Mouse (Mus musculus): Measurements from ENCODE around the gene Uck2. TPM values are rescaled to one million over a fixed set of nuclear protein-coding genes. Genes with fewer than 3 reads are reported as not detected.

Uck2 gene
- total RNA-seq, 2 experiments from 2014 or later = 14.9 to 17.8 TPM

DNA sequence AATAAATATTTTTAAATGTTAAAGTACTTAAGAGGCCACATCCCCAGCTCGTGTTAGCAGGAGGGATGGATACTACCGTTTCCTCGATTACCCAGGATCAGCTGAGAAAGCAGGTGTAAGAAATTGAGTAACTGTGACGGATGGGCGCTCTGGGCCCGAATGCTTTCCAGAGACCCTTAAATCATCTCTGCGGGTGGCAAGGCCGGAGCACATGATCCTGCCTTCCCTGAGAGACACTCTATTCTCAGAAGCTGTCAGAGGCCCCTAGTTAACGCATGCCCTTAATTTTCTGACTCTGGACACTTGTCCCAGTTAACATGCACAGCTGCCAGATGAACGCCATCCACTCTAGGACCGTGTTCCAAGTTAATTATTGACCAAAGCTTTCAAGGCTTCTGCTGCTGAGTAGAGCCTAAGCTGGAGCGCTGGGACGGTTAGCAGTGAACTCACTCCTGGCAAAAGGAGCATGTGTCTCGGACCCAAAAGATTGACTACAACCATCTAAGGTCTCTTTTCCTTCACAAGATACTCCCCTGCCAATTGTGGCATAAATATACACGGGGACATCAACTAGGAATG lies 28.3 kb downstream of the Uck2 start:
- DNase-seq (ENCODE audit: low spot score) = peak; percentile 43

DNA sequence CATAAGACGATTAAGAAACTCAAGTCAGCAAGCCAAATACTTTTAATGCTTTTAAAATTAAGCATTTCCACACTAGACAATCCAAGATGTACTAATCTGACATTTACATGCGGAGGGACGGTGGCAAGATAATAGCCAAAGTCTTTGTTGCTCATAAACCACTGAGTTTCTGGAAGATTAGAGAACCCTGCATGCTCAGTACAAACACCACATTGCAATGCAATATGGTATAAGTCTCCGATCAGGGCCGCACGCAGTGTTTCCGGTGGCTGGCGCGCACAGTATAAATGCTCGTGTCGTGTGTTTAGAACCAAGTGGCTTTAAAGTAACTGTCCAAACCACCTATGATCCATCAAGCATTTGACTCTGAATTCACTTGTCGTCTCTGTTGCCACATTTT lies 31.5 kb downstream of the Uck2 start:
- DNase-seq (ENCODE audit: low spot score) = no peak

DNA sequence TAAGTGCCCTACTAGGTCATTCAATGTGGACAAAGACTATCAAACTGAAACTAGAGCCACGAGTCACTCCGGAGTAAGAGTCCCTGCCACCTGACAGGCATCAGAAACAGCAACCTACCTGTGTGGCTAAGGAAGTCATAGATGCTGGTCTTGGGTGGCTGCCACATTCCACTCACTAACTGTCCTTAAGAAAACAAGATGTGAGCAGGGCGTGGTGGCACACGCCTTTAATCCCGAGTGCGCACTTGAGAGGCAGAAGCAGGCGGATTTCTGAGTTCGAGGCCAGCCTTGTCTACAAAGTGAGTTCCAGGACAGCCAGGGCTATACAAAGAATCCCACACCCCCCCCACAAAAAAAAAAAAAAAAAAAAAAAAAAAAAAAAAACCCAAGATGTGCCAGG lies 35.2 kb downstream of the Uck2 start:
- DNase-seq (ENCODE audit: low spot score) = no peak

DNA sequence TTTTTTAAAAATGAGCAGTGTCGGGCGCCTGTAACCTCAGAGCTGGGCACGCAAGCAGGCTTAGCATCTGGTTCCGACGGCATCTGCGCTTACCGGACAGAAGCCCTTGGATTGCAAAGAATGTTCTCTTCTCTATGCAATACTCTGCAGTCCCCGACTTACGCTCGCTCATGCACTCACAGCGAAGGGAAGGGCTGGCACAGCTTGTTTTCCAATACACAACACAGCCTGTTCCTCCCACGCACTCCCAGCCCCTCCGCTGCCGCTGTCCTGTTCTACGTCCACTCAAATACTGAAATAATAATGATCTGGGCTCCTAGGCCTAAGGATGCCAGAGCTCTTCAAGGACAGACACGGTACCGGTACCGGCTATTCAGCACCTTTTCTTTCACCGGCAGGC lies 35.9 kb downstream of the Uck2 start:
- DNase-seq (ENCODE audit: low spot score) = no peak

- no peak for DNase-seq (ENCODE audit: low spot score)
Measured at GRCm38 (mm10) chr1:167247886-167248285, 37.2 kb downstream of the Uck2 start.

DNA sequence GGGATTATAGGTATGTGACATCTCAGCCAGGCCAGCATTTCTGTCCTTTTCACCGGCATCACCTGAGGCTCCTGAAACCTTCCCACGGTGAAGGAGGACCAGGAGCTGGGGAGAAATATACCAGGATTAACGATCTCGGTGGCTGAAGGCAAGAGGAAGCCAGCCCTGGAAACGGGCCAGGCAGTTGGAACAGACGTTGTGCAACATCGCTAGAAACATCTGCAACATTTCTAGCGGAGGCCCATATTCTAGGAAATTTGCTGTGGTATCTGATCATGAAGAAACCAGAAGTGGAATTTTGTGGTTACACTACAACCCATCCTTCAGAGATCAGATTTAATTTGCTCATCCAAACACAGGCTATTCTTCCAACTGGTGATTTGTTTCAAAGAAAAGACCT lies 38.1 kb downstream of the Uck2 start:
- DNase-seq (ENCODE audit: low spot score) = peak; percentile 72

DNA sequence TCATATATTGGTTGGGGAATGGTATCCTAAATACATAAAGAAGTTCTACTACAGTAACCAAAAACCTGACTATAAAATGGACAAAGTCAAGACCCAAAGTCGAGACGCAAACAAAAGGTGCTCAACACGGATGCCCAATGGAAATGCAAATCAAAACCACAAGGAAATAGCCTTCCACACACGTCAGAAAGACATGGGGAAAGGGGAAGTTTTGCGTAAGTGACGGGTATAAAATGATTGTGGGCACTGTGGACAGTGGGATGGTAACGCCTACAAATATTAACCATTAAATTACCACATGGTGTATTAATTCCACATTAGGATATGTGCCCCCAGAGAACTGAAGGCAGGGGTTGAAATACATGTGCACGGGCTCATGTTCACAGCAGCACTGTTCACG lies 38.8 kb downstream of the Uck2 start:
- DNase-seq (ENCODE audit: low spot score) = no peak

DNA sequence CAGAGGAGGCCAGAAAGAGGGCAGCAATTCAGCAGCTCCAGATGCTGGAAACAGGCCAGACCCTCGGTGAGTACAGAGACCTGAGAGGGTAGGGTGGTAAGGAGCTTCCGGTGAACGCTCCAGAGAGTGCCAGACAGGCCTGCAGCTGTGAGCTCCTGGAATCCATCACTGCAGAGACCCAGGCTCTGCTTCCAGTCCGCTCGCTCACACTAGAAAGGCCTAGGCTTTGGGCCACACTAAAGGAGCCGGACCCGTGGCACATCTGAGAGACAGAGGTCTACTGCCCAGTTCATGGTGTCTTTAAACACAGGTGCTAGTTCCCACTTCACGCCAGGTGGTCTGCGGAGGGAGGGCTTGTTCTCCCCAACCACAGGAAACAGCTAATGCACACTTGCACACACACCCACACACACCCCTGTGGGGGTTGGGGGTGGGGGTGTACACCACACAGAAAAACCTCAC lies 39.9 kb downstream of the Uck2 start:
- DNase-seq (ENCODE audit: low spot score) = no peak

GRCm38 (mm10) chr1:167242191-167242681 lies 42.9 kb downstream of the Uck2 start:
- DNase-seq (ENCODE audit: low spot score) = no peak

DNA sequence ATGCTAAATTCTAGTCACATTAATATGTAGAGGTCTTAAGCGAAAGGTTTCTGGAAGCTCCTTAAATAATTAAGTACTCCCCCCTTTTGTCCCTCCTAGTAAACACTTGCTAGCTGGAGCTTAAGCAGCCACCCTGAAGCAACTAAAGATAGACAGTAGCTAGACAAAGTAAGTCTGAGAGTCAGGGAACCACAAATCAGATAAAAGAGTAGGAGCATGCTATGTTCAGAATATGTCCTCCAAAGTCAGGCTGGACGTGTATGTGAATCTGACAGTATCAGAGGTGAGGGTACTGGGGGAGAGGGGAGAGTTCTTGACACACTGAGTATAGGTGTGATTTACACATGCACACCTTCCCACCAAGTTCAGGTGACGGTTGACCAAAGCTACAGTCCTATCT lies 43.6 kb downstream of the Uck2 start:
- DNase-seq (ENCODE audit: low spot score) = no peak

DNA sequence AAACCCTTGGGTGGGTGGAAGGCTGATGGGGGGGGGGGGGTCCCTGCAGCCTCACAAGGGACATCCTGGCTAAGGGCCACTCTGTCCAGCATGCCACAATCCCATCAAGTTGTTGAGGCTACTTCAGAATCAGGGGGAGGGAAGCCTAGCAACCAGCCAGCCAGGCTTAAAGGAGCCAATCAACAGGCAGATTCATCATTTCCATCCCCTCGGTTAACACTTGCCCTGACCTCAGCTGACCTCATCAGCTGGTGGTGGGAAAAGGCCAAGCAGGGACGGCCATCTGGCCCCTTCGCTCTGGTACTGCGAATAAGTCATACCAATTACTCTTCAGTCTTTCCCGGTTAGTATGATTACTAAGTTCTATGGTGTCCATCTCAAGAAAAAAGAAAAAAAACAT lies 44.8 kb downstream of the Uck2 start:
- no peak for DNase-seq (ENCODE audit: low spot score)

DNA sequence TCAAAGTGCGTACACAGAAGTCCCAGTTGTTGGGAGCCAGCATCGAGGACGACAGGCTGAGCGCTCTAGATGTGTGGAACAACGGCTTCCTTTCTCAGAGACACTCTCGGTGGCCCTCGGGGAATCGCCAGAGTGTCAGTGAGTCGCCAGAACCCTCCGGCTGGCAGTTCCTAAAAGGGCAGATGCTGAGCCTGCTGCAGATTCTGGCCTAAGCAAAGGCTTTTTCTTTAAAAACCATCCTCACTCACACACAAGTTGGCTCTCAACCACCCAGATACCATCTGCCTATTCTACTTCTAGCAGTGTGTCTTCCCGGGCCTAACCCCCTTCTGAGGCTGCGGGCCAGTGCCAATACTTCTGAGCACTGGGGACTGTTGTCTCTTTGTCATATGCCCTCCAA lies 45.2 kb downstream of the Uck2 start:
- DNase-seq (ENCODE audit: low spot score) = no peak

GRCm38 (mm10) chr1:167237798-167238197 lies 47.3 kb downstream of the Uck2 start:
- DNase-seq (ENCODE audit: low spot score) = no peak

DNA sequence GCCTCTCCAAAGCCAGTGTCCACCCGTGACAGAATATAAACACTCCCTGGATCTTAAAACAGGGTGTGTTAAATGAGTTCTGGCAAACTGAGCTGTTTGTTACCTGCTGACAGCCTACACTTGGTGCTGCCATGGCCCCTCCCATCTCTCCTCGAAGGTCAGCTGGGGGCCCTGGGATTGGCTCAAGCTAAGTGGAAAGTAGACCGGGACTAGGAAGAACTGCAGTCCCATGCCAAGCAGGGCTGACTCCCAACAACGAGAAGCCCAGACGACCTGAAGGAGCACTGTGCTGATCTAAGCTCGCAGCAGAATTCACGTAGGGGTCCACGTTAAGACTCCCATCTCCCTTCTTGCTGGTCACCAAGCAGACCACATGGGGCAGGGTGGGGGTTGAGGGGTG lies 48.3 kb downstream of the Uck2 start:
- DNase-seq (ENCODE audit: low spot score) = no peak

GRCm38 (mm10) chr1:167234344-167234743 lies 50.8 kb downstream of the Uck2 start:
- no peak for DNase-seq (ENCODE audit: low spot score)

GRCm38 (mm10) chr1:167232918-167233317 lies 52.2 kb downstream of the Uck2 start:
- DNase-seq (ENCODE audit: low spot score) = no peak

GRCm38 (mm10) chr1:167231612-167232283 lies 53.4 kb downstream of the Uck2 start:
- DNase-seq (ENCODE audit: low spot score) = no peak

DNA sequence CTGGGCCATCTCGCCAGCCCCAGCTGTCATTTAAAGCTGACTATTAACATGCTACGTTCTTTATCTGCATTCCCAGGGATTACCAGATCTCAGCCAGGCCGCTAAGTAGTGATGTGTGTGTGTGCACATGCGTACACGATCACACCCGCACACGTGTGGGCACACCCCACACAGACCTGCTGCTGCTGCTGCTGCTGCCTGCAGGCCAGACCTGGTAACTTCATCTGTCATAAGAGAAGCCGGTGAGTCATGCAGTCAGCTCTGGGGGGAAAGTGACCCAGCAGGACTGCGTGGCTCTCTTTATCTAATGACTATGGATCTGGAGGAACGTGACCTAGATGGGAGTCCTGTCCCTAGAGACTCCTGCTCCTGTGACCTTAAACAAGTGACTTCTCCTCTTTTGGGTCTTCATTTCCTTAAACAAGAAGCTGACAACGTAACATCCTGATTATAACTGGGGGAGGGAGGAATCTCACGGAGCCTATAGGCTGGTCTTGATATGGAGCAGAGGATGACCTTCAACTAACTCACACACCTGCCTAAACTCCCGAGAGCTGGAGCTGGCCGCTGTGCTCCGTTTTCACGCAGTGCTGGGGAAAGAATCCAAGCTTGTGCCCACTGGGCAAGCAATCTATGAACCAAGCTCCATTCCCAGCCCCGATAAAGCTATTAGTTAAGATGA lies 54.0 kb downstream of the Uck2 start:
- no peak for DNase-seq (ENCODE audit: low spot score)

- DNase-seq (ENCODE audit: low spot score) = no peak
Measured at GRCm38 (mm10) chr1:167222382-167223010, 62.6 kb downstream of the Uck2 start.

- peak; percentile 85 for DNase-seq (ENCODE audit: low spot score)
Measured at GRCm38 (mm10) chr1:167220303-167221174, 64.6 kb downstream of the Uck2 start.

DNA sequence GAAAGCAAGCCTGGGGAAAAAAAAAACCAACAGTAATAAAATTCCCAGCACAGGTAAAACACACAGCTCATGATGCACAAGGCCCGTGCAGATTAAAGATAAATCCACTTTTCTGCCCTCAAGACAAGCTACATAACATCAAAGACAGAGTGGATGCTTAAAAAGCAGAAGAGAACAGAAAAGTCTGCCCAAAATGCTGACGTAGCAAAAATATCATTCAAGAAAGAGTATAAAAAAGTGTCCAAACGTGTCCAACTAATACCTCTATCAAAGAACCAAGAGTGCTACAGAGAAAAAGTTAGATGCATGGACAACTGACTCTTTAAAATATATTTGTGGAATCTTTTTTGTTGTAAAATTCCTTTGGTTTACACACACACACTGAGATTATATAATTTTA lies 69.7 kb downstream of the Uck2 start:
- DNase-seq (ENCODE audit: low spot score) = no peak
